9 mouse cellular contexts compared by ENCODE assay signal in the genomic region with DNA sequence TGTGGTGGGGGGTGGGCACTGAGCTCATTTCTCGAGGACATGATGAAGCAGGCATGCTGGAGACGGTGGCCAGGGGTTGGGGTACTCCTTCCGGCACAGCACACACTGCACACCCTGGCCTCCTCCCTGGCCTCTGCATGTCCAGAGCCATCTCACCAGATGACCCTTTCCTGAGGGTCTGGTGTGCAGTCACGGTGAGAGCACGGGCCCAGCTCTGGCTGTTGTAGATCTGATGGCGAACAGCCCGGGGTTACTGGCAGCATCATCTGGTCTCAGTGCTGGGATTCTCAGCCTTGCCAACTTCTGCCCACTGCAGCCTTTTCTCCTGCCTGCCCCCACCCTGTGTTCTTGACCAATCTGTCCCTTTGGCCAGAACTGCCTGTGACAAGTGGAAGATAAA. TPM values are rescaled to one million over a fixed set of nuclear protein-coding genes. Genes with fewer than 3 reads are reported as not detected.
DNase-seq lines count a peak whose midpoint lies in the region; ATAC-seq and TF ChIP-seq lines count a peak whose summit lies in the region.
"Had no signal": no experiment of that assay in that cellular context is flagged by ENCODE, and none has a peak within 500 bp of the region (broad histone marks: within the 10 kb centered on the region; RNA-seq: fewer than 3 reads in every experiment).

No protein-coding gene starts in this region.

- no peaks in the 10 kb centered on the region for H3K36me3 ChIP-seq in lung, embryonic 15.5 days
- no peaks in the 10 kb centered on the region for H3K36me3 ChIP-seq in lung, postnatal 0 days (ENCODE audit: insufficient read depth, low read length)
- H3K36me3 ChIP-seq in hindbrain, embryonic 14.5 days (replicated peaks; ENCODE audit: control insufficient read depth, insufficient read depth): no peaks in the 10 kb centered on the region
- no peaks in the 10 kb centered on the region for H3K36me3 ChIP-seq in limb, embryonic 10.5 days
- H3K36me3 ChIP-seq: embryonic facial prominence, embryonic 15.5 days had no signal

- WGBS in lung, embryonic 15.5 days: 80% methylated on average over 7 of the region's 7 CpGs
- WGBS in lung, postnatal 0 days: 65% methylated on average over 7 of the region's 7 CpGs
- WGBS in hindbrain, embryonic 14.5 days: 72% methylated on average over 7 of the region's 7 CpGs
- WGBS in limb, embryonic 10.5 days: 86% methylated on average over 7 of the region's 7 CpGs

- H3K4me3 ChIP-seq in lung, embryonic 15.5 days: no peak overlapping the region
- no peak overlapping the region for H3K4me3 ChIP-seq in lung, postnatal 0 days (ENCODE audit: low read depth, low read length)
- H3K4me3 ChIP-seq in hindbrain, embryonic 14.5 days (replicated peaks; ENCODE audit: low read length): no peak overlapping the region
- no peak overlapping the region for H3K4me3 ChIP-seq in limb, embryonic 10.5 days
- H3K4me3 ChIP-seq: embryonic facial prominence, embryonic 15.5 days had no signal

- TF ChIP-seq CTCF in lung, postnatal 0 days (IDR thresholded peaks at IDR 0.05): no peak

- no peak for TF ChIP-seq EP300 in lung, postnatal 0 days (IDR thresholded peaks at IDR 0.05)

- peak; percentile 35 for DNase-seq in adrenal gland, postnatal 10 days
- no peak for DNase-seq in adrenal gland, adult 2 months
- no peak for DNase-seq in lung, postnatal 0 days (ENCODE audit: low spot score)
- peak; percentile 93 for DNase-seq in cerebellum, adult 9-11 months
- DNase-seq in hindbrain, embryonic 14.5 days (ENCODE audit: low spot score): no peak
- no peak for DNase-seq in spleen, postnatal 14 days (ENCODE audit: low spot score in 2 of 2)
- DNase-seq in limb, embryonic 10.5 days (ENCODE audit: low spot score): no peak

- ATAC-seq in lung, embryonic 15.5 days (ENCODE audit: borderline replicate concordance, extremely low read depth, low FRiP score, low TSS enrichment): no peak
- no peak for ATAC-seq in lung, postnatal 0 days
- ATAC-seq in hindbrain, embryonic 14.5 days (ENCODE audit: low FRiP score): peak; percentile 37; the same call in 1 of the 2 replicates

- no peaks in the 10 kb centered on the region for H3K9me3 ChIP-seq in lung, embryonic 15.5 days
- no peaks in the 10 kb centered on the region for H3K9me3 ChIP-seq in lung, postnatal 0 days (ENCODE audit: low read length)
- no peaks in the 10 kb centered on the region for H3K9me3 ChIP-seq in hindbrain, embryonic 14.5 days (ENCODE audit: control insufficient read depth, low read length)
- no peaks in the 10 kb centered on the region for H3K9me3 ChIP-seq in limb, embryonic 10.5 days (replicated peaks)
- H3K9me3 ChIP-seq: embryonic facial prominence, embryonic 15.5 days had no signal

- H3K9ac ChIP-seq in lung, embryonic 15.5 days: no peak overlapping the region
- no peak overlapping the region for H3K9ac ChIP-seq in lung, postnatal 0 days (replicated peaks; ENCODE audit: low read depth)
- H3K9ac ChIP-seq in hindbrain, embryonic 14.5 days: no peak overlapping the region
- H3K9ac ChIP-seq: embryonic facial prominence, embryonic 15.5 days had no signal

- H3K27ac ChIP-seq in lung, embryonic 15.5 days: peak overlapping the region; percentile 81; the same call in 1 of the 2 replicates
- H3K27ac ChIP-seq in lung, postnatal 0 days (ENCODE audit: low read length): no peak overlapping the region
- H3K27ac ChIP-seq in hindbrain, embryonic 14.5 days: peak overlapping the region; percentile 2; the same call in 1 of the 2 replicates
- H3K27ac ChIP-seq in limb, embryonic 10.5 days: no peak overlapping the region
- H3K27ac ChIP-seq: embryonic facial prominence, embryonic 15.5 days had no signal

- peaks cover 33% of the 10 kb centered on the region for H3K4me1 ChIP-seq in lung, embryonic 15.5 days
- H3K4me1 ChIP-seq in lung, postnatal 0 days (ENCODE audit: insufficient read depth, low read depth, low read length): peaks cover 4% of the 10 kb centered on the region; the same call in 1 of the 2 replicates
- H3K4me1 ChIP-seq in hindbrain, embryonic 14.5 days (replicated peaks; ENCODE audit: control insufficient read depth, insufficient read depth, low read length): peaks cover 30% of the 10 kb centered on the region
- peaks cover 31% of the 10 kb centered on the region for H3K4me1 ChIP-seq in limb, embryonic 10.5 days

- no peaks in the 10 kb centered on the region for H3K27me3 ChIP-seq in lung, embryonic 15.5 days
- no peaks in the 10 kb centered on the region for H3K27me3 ChIP-seq in lung, postnatal 0 days (replicated peaks; ENCODE audit: insufficient read depth, low read length)
- H3K27me3 ChIP-seq in hindbrain, embryonic 14.5 days (ENCODE audit: control insufficient read depth, insufficient read depth, low read length): no peaks in the 10 kb centered on the region
- no peaks in the 10 kb centered on the region for H3K27me3 ChIP-seq in limb, embryonic 10.5 days (ENCODE audit: low read depth, poor library complexity, severe bottlenecking)
- H3K27me3 ChIP-seq: embryonic facial prominence, embryonic 15.5 days had no signal

- no peak overlapping the region for H3K4me2 ChIP-seq in lung, embryonic 15.5 days
- H3K4me2 ChIP-seq in lung, postnatal 0 days (replicated peaks; ENCODE audit: low read depth, low read length): no peak overlapping the region
- H3K4me2 ChIP-seq in hindbrain, embryonic 14.5 days (replicated peaks): no peak overlapping the region
- H3K4me2 ChIP-seq: embryonic facial prominence, embryonic 15.5 days had no signal

RNA-seq across cellular contexts. Expression of gene Efr3b, which starts 32.6 kb away (rescaled TPM):
- 1 to 10 TPM; 3.9 to 6.7 TPM for total RNA-seq in adrenal gland, postnatal 10 days (2021)
- 1 to 10 TPM; 1.9 to 3.1 TPM for total RNA-seq in adrenal gland, adult 2 months (2021)
- polyA plus RNA-seq in adrenal gland, adult 2 months (2012; rRNA removed): 9.9 and 11.0 TPM in 2 replicates
- polyA plus RNA-seq in lung, embryonic 15.5 days (2015; fragmentation: Nextera tagmentation; extraction: Ambion mirVana): 4.0 and 4.2 TPM in 2 replicates
- 1.1 and 1.5 TPM in 2 replicates for polyA plus RNA-seq in lung, postnatal 0 days (2015; fragmentation: Nextera tagmentation; extraction: Ambion mirVana)
- 35.9 and 36.7 TPM in 2 replicates for polyA plus RNA-seq in hindbrain, embryonic 14.5 days (2014; fragmentation: Nextera tagmentation; extraction: Ambion mirVana)
- 4.8 and 8.4 TPM in 2 replicates for polyA plus RNA-seq in limb, embryonic 10.5 days (2016; fragmentation: Nextera tagmentation; extraction: Ambion mirVana)

RNA-seq across cellular contexts. Expression of gene Pomc, which starts 51.3 kb away (rescaled TPM):
- total RNA-seq in adrenal gland, postnatal 10 days (2021): 1 to 10 TPM in 1 of 2 experiments, under 1 TPM in 1; 0.45 to 1.1 TPM
- total RNA-seq in adrenal gland, adult 2 months (2021): 1 to 10 TPM in 1 of 2 experiments, under 1 TPM in 1; 0.49 to 1.4 TPM
- 0.27 and 0.44 TPM in 2 replicates for polyA plus RNA-seq in adrenal gland, adult 2 months (2012; rRNA removed)
- polyA plus RNA-seq in lung, embryonic 15.5 days (2015; fragmentation: Nextera tagmentation; extraction: Ambion mirVana): 3.1 and 3.2 TPM in 2 replicates
- 1.1 TPM in 2 replicates for polyA plus RNA-seq in lung, postnatal 0 days (2015; fragmentation: Nextera tagmentation; extraction: Ambion mirVana)
- 3.3 and 3.9 TPM in 2 replicates for polyA plus RNA-seq in hindbrain, embryonic 14.5 days (2014; fragmentation: Nextera tagmentation; extraction: Ambion mirVana)
- 4.0 and 4.5 TPM in 2 replicates for polyA plus RNA-seq in limb, embryonic 10.5 days (2016; fragmentation: Nextera tagmentation; extraction: Ambion mirVana)

Comparison
In these comparisons a context has a peak if more than half of its experiments do, and no peak if none do; other contexts are left out.
1. DNase-seq: peak in adrenal gland, postnatal 10 days (single experiment) and cerebellum, adult 9-11 months (single experiment); none in adrenal gland, adult 2 months (single experiment), lung, postnatal 0 days (single experiment), hindbrain, embryonic 14.5 days (single experiment), spleen, postnatal 14 days (0 of 2) and limb, embryonic 10.5 days (single experiment).
2. H3K27ac ChIP-seq: peak in lung, embryonic 15.5 days (single experiment) and hindbrain, embryonic 14.5 days (single experiment); none in lung, postnatal 0 days (single experiment) and limb, embryonic 10.5 days (single experiment).